Mouse (Mus musculus) neural tube, embryonic 12.5 days (tissue): ENCODE measurements at regions not wholly inside any gene's neighbourhood (a gene's known extent, or its start where the extent isn't known, plus 50 kb on each side); places are given as distances from the start of the nearest gene placed in this dataset.
"Not testable (repeated sequence)": the region's sequence is repeated elsewhere in the genome, so short reads cannot be mapped to it uniquely, and the experiment has no call there.

ENCODE experiments used
- ATAC-seq: fragments of 200-750 bp; cut with Nextera tagmentation; 2 replicates; pipeline ENCODE4 v1.8.0; 2017; ENCODE audit warnings: low read depth, mild to moderate bottlenecking, moderate TSS enrichment, moderate library complexity; ENCODE audit not compliant: low FRiP score
- H3K27ac ChIP-seq: fragments of 300-500 bp; sonication (generic); 2 replicates; pipeline ENCODE4 v1.5.1; 2016
- H3K27me3 ChIP-seq: fragments of 300-500 bp; sonication (generic); replicated peaks from 2 replicates; pipeline ENCODE4 v1.6.1; 2016; ENCODE audit warnings: mild to moderate bottlenecking
- H3K36me3 ChIP-seq: fragments of 300-500 bp; sonication (generic); 2 replicates; pipeline ENCODE4 v1.6.1; 2016; ENCODE audit warnings: mild to moderate bottlenecking
- H3K4me1 ChIP-seq: fragments of 300-500 bp; sonication (generic); 2 replicates; pipeline ENCODE4 v1.6.1; 2016
- H3K4me2 ChIP-seq: fragments of 300-500 bp; sonication (generic); replicated peaks from 2 replicates; pipeline ENCODE4 v1.6.1; 2016; ENCODE audit warnings: mild to moderate bottlenecking
- H3K4me3 ChIP-seq: fragments of 300-500 bp; sonication (generic); 2 replicates; pipeline ENCODE4 v1.5.1; 2016
- H3K9ac ChIP-seq: fragments of 300-500 bp; sonication (generic); 2 replicates; pipeline ENCODE4 v1.6.1; 2016; ENCODE audit warnings: mild to moderate bottlenecking
- H3K9me3 ChIP-seq: fragments of 300-500 bp; sonication (generic); 2 replicates; pipeline ENCODE4 v1.6.1; 2016; ENCODE audit warnings: mild to moderate bottlenecking
- WGBS: fragments of 180-500 bp; shearing (Covaris S2); methylation state at CpG from one replicate; pipeline ENCODE4 v1.1.7; 2016; 5-methylcytosine and 5-hydroxymethylcytosine counted together

GRCm38 (mm10) chr10:11739574-11740368 lies 396.6 kb downstream of the Epm2a start:
- Histone ChIP-seq H3K4me3 (no peak overlapping the region), H3K4me1 (no peaks in the 10 kb centered on the region), H3K36me3 (no peaks in the 10 kb centered on the region), H3K9ac (no peak overlapping the region), H3K4me2 (no peak overlapping the region), H3K27ac (no peak overlapping the region), H3K9me3 (no peaks in the 10 kb centered on the region), H3K27me3 (no peaks in the 10 kb centered on the region)
- no peak for ATAC-seq
- WGBS, result 92% methylated on average over 5 of the region's 5 CpGs

GRCm38 (mm10) chr10:11745587-11745986 lies 402.4 kb downstream of the Epm2a start:
- no peak for ATAC-seq
- H3K9ac ChIP-seq, result no peak overlapping the region
- H3K4me2 ChIP-seq, result no peak overlapping the region
- no peak overlapping the region for H3K27ac ChIP-seq
- H3K36me3 ChIP-seq, result no peaks in the 10 kb centered on the region
- no peaks in the 10 kb centered on the region for H3K9me3 ChIP-seq
- no peaks in the 10 kb centered on the region for H3K27me3 ChIP-seq
- no peak overlapping the region for H3K4me3 ChIP-seq
- WGBS, result 97% methylated on average over 4 of the region's 4 CpGs
- no peaks in the 10 kb centered on the region for H3K4me1 ChIP-seq

GRCm38 (mm10) chr10:11746959-11747358 lies 403.8 kb downstream of the Epm2a start:
- Histone ChIP-seq H3K27ac (no peak overlapping the region), H3K36me3 (no peaks in the 10 kb centered on the region), H3K4me2 (no peak overlapping the region), H3K4me3 (no peak overlapping the region), H3K9me3 (no peaks in the 10 kb centered on the region), H3K4me1 (no peaks in the 10 kb centered on the region), H3K27me3 (no peaks in the 10 kb centered on the region), H3K9ac (no peak overlapping the region)
- ATAC-seq, result no peak

- Histone ChIP-seq H3K4me1 (no peaks in the 10 kb centered on the region), H3K4me2 (no peak overlapping the region), H3K27ac (no peak overlapping the region), H3K4me3 (no peak overlapping the region), H3K9me3 (no peaks in the 10 kb centered on the region), H3K9ac (no peak overlapping the region), H3K36me3 (no peaks in the 10 kb centered on the region), H3K27me3 (no peaks in the 10 kb centered on the region)
- WGBS, result 83% methylated on average over 5 of the region's 5 CpGs
- ATAC-seq, result no peak
Measured at GRCm38 (mm10) chr10:11755105-11755730, 412.0 kb downstream of the Epm2a start.

- H3K9ac ChIP-seq, result no peak overlapping the region
- no peaks in the 10 kb centered on the region for H3K27me3 ChIP-seq
- H3K27ac ChIP-seq, result no peak overlapping the region
- H3K9me3 ChIP-seq, result peaks cover 5% of the 10 kb centered on the region; the same call in 1 of the 2 replicates
- no peak for ATAC-seq
- 86% methylated on average over 6 of the region's 6 CpGs for WGBS
- no peaks in the 10 kb centered on the region for H3K4me1 ChIP-seq
- no peak overlapping the region for H3K4me3 ChIP-seq
- no peaks in the 10 kb centered on the region for H3K36me3 ChIP-seq
- H3K4me2 ChIP-seq, result no peak overlapping the region
Measured at GRCm38 (mm10) chr10:11777894-11778293, 434.7 kb downstream of the Epm2a start.

- H3K27ac ChIP-seq, result no peak overlapping the region
- no peaks in the 10 kb centered on the region for H3K36me3 ChIP-seq
- ATAC-seq, result no peak
- no peaks in the 10 kb centered on the region for H3K4me1 ChIP-seq
- WGBS, result 69% methylated on average over 2 of the region's 2 CpGs
- peaks cover 5% of the 10 kb centered on the region; the same call in 1 of the 2 replicates for H3K9me3 ChIP-seq
- no peak overlapping the region for H3K4me2 ChIP-seq
- H3K9ac ChIP-seq, result no peak overlapping the region
- no peak overlapping the region for H3K4me3 ChIP-seq
- H3K27me3 ChIP-seq, result no peaks in the 10 kb centered on the region
Measured at GRCm38 (mm10) chr10:11780302-11780701, 437.1 kb downstream of the Epm2a start.

- Histone ChIP-seq H3K4me3 (no peak overlapping the region), H3K36me3 (no peaks in the 10 kb centered on the region), H3K4me2 (no peak overlapping the region), H3K27me3 (no peaks in the 10 kb centered on the region), H3K9ac (no peak overlapping the region), H3K9me3 (no peaks in the 10 kb centered on the region), H3K27ac (no peak overlapping the region), H3K4me1 (no peaks in the 10 kb centered on the region)
- ATAC-seq, result no peak
Measured at GRCm38 (mm10) chr10:11787240-11787639, 444.0 kb downstream of the Epm2a start.

GRCm38 (mm10) chr10:11799510-11799909 lies 456.3 kb downstream of the Epm2a start:
- Histone ChIP-seq H3K27ac (no peak overlapping the region), H3K4me2 (no peak overlapping the region), H3K9ac (no peak overlapping the region), H3K36me3 (no peaks in the 10 kb centered on the region), H3K27me3 (no peaks in the 10 kb centered on the region), H3K4me3 (no peak overlapping the region), H3K4me1 (no peaks in the 10 kb centered on the region), H3K9me3 (no peaks in the 10 kb centered on the region)
- WGBS, result 91% methylated on average over 3 of the region's 3 CpGs
- no peak for ATAC-seq

GRCm38 (mm10) chr10:11801372-11802230 lies 458.4 kb downstream of the Epm2a start:
- H3K27me3 ChIP-seq, ATAC-seq, H3K4me3 ChIP-seq, H3K36me3 ChIP-seq, H3K4me1 ChIP-seq, H3K9me3 ChIP-seq, H3K9ac ChIP-seq, H3K4me2 ChIP-seq, H3K27ac ChIP-seq: not testable (repeated sequence)
- 77% methylated on average over 13 of the region's 13 CpGs for WGBS

GRCm38 (mm10) chr10:11809255-11809654 lies 466.1 kb downstream of the Epm2a start:
- WGBS, result 87% methylated on average over 3 of the region's 3 CpGs
- no peak for ATAC-seq
- Histone ChIP-seq H3K36me3 (no peaks in the 10 kb centered on the region), H3K4me3 (no peak overlapping the region), H3K4me1 (no peaks in the 10 kb centered on the region), H3K27ac (no peak overlapping the region), H3K4me2 (no peak overlapping the region), H3K9me3 (no peaks in the 10 kb centered on the region), H3K27me3 (no peaks in the 10 kb centered on the region), H3K9ac (no peak overlapping the region)

- Histone ChIP-seq H3K27ac (no peak overlapping the region), H3K36me3 (no peaks in the 10 kb centered on the region), H3K9ac (no peak overlapping the region), H3K4me2 (no peak overlapping the region), H3K9me3 (no peaks in the 10 kb centered on the region), H3K4me3 (no peak overlapping the region), H3K27me3 (no peaks in the 10 kb centered on the region), H3K4me1 (no peaks in the 10 kb centered on the region)
- WGBS, result 88% methylated on average over 3 of the region's 3 CpGs
- ATAC-seq, result no peak
Measured at GRCm38 (mm10) chr10:11822418-11822959, 479.3 kb downstream of the Epm2a start.

- ATAC-seq, result no peak
- no peaks in the 10 kb centered on the region for H3K36me3 ChIP-seq
- no peaks in the 10 kb centered on the region for H3K27me3 ChIP-seq
- H3K27ac ChIP-seq, result no peak overlapping the region
- no peaks in the 10 kb centered on the region for H3K4me1 ChIP-seq
- no peaks in the 10 kb centered on the region for H3K9me3 ChIP-seq
- no peak overlapping the region for H3K4me2 ChIP-seq
- no peak overlapping the region for H3K9ac ChIP-seq
- WGBS, result 84% methylated on average over 5 of the region's 5 CpGs
- no peak overlapping the region for H3K4me3 ChIP-seq
Measured at GRCm38 (mm10) chr10:11841094-11841493, 497.9 kb downstream of the Epm2a start.
